Mouse (Mus musculus): Measurements from ENCODE around the gene Pla2g7. TPM values are rescaled to one million over a fixed set of nuclear protein-coding genes. Genes with fewer than 3 reads are reported as not detected.

Gene Pla2g7
- polyA plus RNA-seq, 1 experiment, result not detected

DNA sequence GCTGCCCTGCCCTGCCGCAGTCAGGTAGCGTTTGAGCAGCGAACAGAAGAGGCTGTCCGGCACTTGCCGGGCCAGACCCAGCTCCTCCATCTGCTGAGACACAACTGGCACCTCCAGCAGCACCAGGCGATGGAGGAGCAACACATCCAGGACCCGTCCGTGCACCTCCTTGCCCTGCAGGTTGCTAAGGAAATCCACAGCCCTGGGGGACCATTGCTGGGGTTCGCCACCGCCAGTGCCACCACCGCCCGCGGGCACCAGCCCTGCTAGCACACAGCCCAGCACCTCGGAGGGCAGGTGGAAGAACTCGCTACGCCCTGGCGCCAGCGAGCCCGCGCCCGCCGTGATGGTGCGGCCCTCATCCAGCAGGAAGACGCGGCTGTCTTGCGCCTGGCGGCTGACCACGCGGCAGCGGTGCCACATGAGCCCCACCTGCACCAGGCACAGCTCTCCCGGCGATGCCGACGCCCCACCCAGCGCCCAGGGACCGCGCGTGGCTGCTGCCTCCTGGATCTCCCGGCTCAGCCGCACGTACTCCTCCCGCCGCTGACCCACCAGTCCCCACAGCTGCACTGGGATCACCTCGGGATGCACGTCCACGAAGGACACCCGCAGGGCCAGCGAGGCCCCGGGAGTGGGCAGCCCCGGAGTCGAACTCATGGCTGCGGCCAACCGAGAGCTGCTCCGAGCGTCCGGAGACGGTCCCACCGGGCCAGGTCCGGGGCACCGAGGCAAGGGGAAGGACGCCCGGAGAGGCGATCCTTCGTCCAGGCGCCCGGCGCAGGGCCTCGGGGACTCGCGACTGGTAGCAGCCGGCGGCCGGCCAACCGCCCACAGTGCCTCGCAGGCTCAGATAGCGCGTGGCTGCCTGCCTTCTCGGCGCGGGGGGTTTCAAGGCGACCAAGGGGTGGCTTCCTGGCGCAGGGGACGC lies 61.9 kb downstream of the Pla2g7 start, which contains the start of gene Tdrd6:
TSS of gene Tdrd6 (minus strand) at position 804 of the 931 bp plus-strand sequence.
- TF ChIP-seq GATA1 (IDR thresholded peaks at IDR 0.05; ENCODE audit: low read length) (no peak), TAL1 (IDR thresholded peaks at IDR 0.05; ENCODE audit: low read length) (no peak)
- Histone ChIP-seq H3K4me3 (replicated peaks) (no peak within 1 kb of the TSS), H3K36me3 (ENCODE audit: control insufficient read depth) (no peaks in the 10 kb centered on the region), H3K9me3 (ENCODE audit: control insufficient read depth, low read length) (peaks cover 16% of the 10 kb centered on the region), H3K27me3 (ENCODE audit: control insufficient read depth) (peaks cover 34% of the 10 kb centered on the region), H3K4me1 (ENCODE audit: control insufficient read depth) (no peaks in the 10 kb centered on the region)

DNA sequence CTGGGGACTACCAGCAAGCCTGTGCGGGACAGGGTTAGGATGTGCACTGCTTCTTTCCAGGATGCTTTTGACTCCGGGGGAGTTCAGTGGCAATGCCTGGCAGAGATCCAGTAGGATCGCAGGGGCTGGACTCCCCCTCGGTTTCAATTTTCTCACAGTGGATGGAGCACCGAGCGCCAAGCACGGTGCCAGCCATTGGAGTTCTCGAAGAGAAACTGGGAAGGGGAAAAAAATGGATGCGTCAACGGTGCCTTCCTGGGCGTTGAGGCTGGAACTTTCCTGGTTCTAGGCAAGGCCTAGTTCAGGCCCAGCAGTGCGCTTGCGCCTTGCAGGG lies 62.5 kb downstream of the Pla2g7 start:
- Histone ChIP-seq H3K36me3 (ENCODE audit: control insufficient read depth) (no peaks in the 10 kb centered on the region), H3K9me3 (ENCODE audit: control insufficient read depth, low read length) (peaks cover 10% of the 10 kb centered on the region), H3K27me3 (ENCODE audit: control insufficient read depth) (peaks cover 34% of the 10 kb centered on the region), H3K4me1 (ENCODE audit: control insufficient read depth) (no peaks in the 10 kb centered on the region), H3K4me3 (replicated peaks) (no peak overlapping the region)
- TF ChIP-seq TAL1 (IDR thresholded peaks at IDR 0.05; ENCODE audit: low read length) (no peak), GATA1 (IDR thresholded peaks at IDR 0.05; ENCODE audit: low read length) (no peak)

DNA sequence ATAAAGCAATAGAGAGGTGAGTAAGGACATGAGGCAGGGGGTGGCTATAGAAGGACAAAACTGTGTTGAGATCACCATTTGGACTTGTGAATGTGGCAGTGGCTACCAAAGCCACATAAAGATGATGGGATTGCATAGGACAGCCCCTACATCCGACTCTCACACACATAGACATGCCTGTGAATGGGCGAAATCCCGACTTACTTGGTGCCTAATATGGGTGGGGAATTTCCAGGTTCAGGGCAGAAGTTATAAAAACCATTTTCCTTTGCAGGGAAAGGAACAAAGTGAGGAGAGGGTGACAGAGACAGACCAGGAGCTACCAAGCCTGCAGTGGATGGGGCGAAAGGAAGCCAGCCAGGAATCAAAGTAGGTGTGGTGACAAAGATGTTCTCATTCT lies 69.2 kb downstream of the Pla2g7 start:
- H3K4me3 ChIP-seq (replicated peaks), result no peak overlapping the region
- no peaks in the 10 kb centered on the region for H3K36me3 ChIP-seq (ENCODE audit: control insufficient read depth)
- no peaks in the 10 kb centered on the region for H3K9me3 ChIP-seq (ENCODE audit: control insufficient read depth, low read length)
- TF ChIP-seq GATA1 (IDR thresholded peaks at IDR 0.05; ENCODE audit: low read length) (no peak), TAL1 (IDR thresholded peaks at IDR 0.05; ENCODE audit: low read length) (no peak)
- no peaks in the 10 kb centered on the region for H3K27me3 ChIP-seq (ENCODE audit: control insufficient read depth)
- H3K4me1 ChIP-seq (ENCODE audit: control insufficient read depth), result no peaks in the 10 kb centered on the region

- H3K4me3 ChIP-seq (replicated peaks), result no peak overlapping the region
- H3K9me3 ChIP-seq (ENCODE audit: control insufficient read depth, low read length), result no peaks in the 10 kb centered on the region
- H3K27me3 ChIP-seq (ENCODE audit: control insufficient read depth), result no peaks in the 10 kb centered on the region
- no peaks in the 10 kb centered on the region for H3K4me1 ChIP-seq (ENCODE audit: control insufficient read depth)
- no peak for TF ChIP-seq TAL1 (IDR thresholded peaks at IDR 0.05; ENCODE audit: low read length)
- no peak for TF ChIP-seq GATA1 (IDR thresholded peaks at IDR 0.05; ENCODE audit: low read length)
- no peaks in the 10 kb centered on the region for H3K36me3 ChIP-seq (ENCODE audit: control insufficient read depth)
These were observed 72.9 kb downstream of the Pla2g7 start for GRCm38 (mm10) chr17:43640825-43641224.

DNA sequence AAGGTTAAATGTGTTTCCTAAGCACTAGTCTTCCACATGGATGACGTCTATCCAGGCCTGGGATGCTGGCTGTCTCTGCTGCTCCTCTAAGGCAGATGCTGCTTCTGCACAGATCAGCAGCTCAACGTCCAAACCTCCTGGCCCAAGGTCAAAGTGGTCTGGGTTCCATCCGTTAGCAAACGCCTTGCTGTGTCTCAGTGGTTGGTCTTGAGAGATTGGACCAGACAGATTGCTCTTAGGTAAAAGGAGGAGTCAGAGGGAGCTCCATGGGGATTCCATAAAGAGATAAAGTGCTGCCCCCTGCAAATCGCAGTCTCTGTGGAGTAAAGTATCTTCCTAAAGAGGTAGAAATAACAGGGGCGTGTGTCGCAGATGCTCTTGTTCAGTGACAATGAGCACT lies 75.3 kb downstream of the Pla2g7 start:
- no peaks in the 10 kb centered on the region for H3K4me1 ChIP-seq (ENCODE audit: control insufficient read depth)
- no peaks in the 10 kb centered on the region for H3K9me3 ChIP-seq (ENCODE audit: control insufficient read depth, low read length)
- H3K27me3 ChIP-seq (ENCODE audit: control insufficient read depth), result no peaks in the 10 kb centered on the region
- TF ChIP-seq GATA1 (IDR thresholded peaks at IDR 0.05; ENCODE audit: low read length) (no peak), TAL1 (IDR thresholded peaks at IDR 0.05; ENCODE audit: low read length) (no peak)
- H3K4me3 ChIP-seq (replicated peaks), result no peak overlapping the region
- no peaks in the 10 kb centered on the region for H3K36me3 ChIP-seq (ENCODE audit: control insufficient read depth)

DNA sequence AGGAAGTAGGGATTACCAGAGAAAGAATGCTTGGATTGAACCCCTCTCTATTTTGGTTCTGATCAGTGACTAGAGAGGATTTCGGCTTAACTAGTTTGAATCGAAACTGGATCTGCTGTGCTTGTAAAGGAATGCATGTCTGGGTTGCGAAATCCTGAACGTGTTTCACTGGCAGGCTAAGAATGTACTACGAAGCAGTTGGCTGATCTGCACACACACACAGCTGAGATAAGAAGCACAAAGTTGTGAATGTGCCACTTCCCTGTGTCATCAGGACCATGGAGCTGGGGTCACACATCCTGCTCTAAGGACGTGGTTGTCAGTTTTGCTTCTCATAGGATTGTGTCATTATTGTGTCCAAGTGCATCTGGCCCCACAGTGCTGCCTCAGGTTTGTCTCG lies 76.5 kb downstream of the Pla2g7 start:
- Histone ChIP-seq H3K36me3 (ENCODE audit: control insufficient read depth) (no peaks in the 10 kb centered on the region), H3K9me3 (ENCODE audit: control insufficient read depth, low read length) (no peaks in the 10 kb centered on the region), H3K4me3 (replicated peaks) (no peak overlapping the region), H3K4me1 (ENCODE audit: control insufficient read depth) (no peaks in the 10 kb centered on the region), H3K27me3 (ENCODE audit: control insufficient read depth) (no peaks in the 10 kb centered on the region)
- TF ChIP-seq TAL1 (IDR thresholded peaks at IDR 0.05; ENCODE audit: low read length), result no peak
- no peak for TF ChIP-seq GATA1 (IDR thresholded peaks at IDR 0.05; ENCODE audit: low read length)

DNA sequence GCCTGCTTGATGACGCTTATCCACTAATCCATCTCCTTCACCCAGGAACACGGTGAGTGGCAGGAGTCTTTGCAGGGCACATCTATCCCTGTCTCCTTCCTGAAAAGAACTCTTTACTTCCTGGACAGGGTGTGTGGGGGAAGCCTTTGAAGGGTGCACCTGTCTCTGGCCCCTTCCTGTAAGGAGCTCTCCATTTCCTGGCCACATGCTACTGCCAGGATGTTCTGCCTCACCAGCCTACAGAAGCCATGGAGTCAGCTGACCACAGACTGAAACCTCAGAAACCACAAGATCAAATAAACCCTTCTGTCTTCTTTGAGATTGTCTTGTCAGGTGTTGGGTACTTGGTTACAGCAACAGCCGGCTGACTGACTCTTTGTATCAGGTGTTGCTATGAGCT lies 77.2 kb downstream of the Pla2g7 start:
- no peak overlapping the region for H3K4me3 ChIP-seq (replicated peaks)
- no peaks in the 10 kb centered on the region for H3K9me3 ChIP-seq (ENCODE audit: control insufficient read depth, low read length)

GRCm38 (mm10) chr17:43646925-43647324 lies 79.0 kb downstream of the Pla2g7 start:
- no peaks in the 10 kb centered on the region for H3K4me1 ChIP-seq (ENCODE audit: control insufficient read depth)
- no peak overlapping the region for H3K4me3 ChIP-seq (replicated peaks)
- TF ChIP-seq GATA1 (IDR thresholded peaks at IDR 0.05; ENCODE audit: low read length), result no peak
- no peaks in the 10 kb centered on the region for H3K36me3 ChIP-seq (ENCODE audit: control insufficient read depth)
- no peaks in the 10 kb centered on the region for H3K27me3 ChIP-seq (ENCODE audit: control insufficient read depth)
- no peaks in the 10 kb centered on the region for H3K9me3 ChIP-seq (ENCODE audit: control insufficient read depth, low read length)

More for the DNA sequence above, 77.2 kb downstream of the Pla2g7 start:
- TF ChIP-seq GATA1 (IDR thresholded peaks at IDR 0.05; ENCODE audit: low read length), result no peak
- no peak for TF ChIP-seq TAL1 (IDR thresholded peaks at IDR 0.05; ENCODE audit: low read length)
- no peaks in the 10 kb centered on the region for H3K36me3 ChIP-seq (ENCODE audit: control insufficient read depth)
- H3K27me3 ChIP-seq (ENCODE audit: control insufficient read depth), result no peaks in the 10 kb centered on the region
- no peaks in the 10 kb centered on the region for H3K4me1 ChIP-seq (ENCODE audit: control insufficient read depth)

DNA sequence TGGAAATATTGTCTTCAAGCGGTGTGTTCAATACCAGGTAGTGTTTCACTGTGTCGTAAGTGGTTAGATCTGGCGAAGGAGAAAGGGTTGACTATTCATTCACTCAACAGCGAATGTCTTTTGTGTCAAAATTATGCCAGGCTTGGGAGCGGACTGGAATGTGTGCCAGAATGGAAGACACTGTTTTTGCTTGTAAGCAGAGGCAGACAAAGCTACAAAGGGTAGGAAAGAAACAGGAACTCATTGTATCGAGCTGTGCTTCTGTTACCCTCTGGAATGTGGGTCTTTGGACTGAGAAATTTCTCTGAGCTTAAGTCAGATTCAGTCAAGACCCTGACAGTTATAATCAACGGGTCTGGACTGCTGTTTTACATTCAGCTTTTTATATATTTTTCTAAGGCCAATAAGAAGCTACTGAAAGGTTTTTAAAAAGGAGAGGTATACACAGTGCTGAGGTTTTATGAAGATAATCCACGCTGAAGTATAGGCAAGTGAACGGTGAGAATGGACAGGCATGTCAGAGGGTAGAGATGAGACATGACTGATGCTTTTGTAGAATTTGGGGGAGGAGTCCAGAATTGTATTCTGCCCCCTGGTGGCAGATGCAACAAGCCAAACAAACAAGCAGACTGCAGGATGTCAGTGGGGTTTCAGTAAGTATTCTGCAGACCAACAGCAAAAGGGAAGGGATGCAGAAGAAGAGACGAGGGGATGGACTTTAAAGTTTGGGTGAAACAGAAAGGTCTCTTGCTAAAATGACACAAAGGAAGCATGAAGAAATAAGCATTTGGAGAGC lies 81.9 kb downstream of the Pla2g7 start:
- H3K9me3 ChIP-seq (ENCODE audit: control insufficient read depth, low read length), result no peaks in the 10 kb centered on the region
- no peak overlapping the region for H3K4me3 ChIP-seq (replicated peaks)
- no peaks in the 10 kb centered on the region for H3K4me1 ChIP-seq (ENCODE audit: control insufficient read depth)
- H3K36me3 ChIP-seq (ENCODE audit: control insufficient read depth), result no peaks in the 10 kb centered on the region
- no peaks in the 10 kb centered on the region for H3K27me3 ChIP-seq (ENCODE audit: control insufficient read depth)
- no peak for TF ChIP-seq GATA1 (IDR thresholded peaks at IDR 0.05; ENCODE audit: low read length)
- TF ChIP-seq TAL1 (IDR thresholded peaks at IDR 0.05; ENCODE audit: low read length), result no peak

All from erythroblast, embryonic 14.5 days (primary cell).